In the genomic region with DNA sequence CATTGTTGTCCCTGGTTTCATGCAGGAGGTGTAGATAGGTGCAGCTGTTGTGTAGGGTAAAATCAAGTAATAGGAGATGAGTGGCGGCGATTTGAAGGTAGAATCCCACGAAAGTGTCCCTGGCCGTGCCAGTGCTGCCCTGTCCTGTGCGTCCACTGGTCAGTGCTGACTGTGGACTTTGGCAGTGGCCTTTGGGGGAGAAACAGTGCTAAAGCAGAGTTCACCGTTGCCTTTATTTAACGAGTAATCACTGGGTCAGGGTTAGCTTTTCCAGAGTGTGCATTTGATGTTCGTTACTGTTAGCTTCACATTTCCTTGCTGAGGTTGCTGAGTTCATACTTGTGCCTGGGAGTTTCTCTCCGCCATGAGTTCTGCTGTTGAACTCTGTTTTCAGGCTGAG, we compare ENCODE assay signal across 29 mouse cellular contexts.
DNase-seq lines count a peak whose midpoint lies in the region; ATAC-seq lines count a peak whose summit lies in the region.
"Had no signal": no experiment of that assay in that cellular context is flagged by ENCODE, and none has a peak within 500 bp of the region (broad histone marks: within the 10 kb centered on the region; RNA-seq: fewer than 3 reads in every experiment).

No protein-coding gene starts in this region.

- no peak overlapping the region for H3K4me2 ChIP-seq in liver, embryonic 11.5 days
- no peak overlapping the region for H3K4me2 ChIP-seq in liver, embryonic 16.5 days (ENCODE audit: low read depth, low read length)
- H3K4me2 ChIP-seq: forebrain, embryonic 15.5 days; heart, embryonic 11.5 days; hindbrain, embryonic 12.5 days; lung, embryonic 15.5 days; midbrain, embryonic 11.5 days; neural tube, embryonic 12.5 days had no signal

- no peak overlapping the region for H3K4me3 ChIP-seq in liver, embryonic 11.5 days (ENCODE audit: low read depth, low read length)
- no peak overlapping the region for H3K4me3 ChIP-seq in liver, embryonic 16.5 days (ENCODE audit: low read depth, low read length)
- H3K4me3 ChIP-seq in forebrain, embryonic 10.5 days, result no peak overlapping the region
- H3K4me3 ChIP-seq: forebrain, embryonic 15.5 days; hindbrain, embryonic 12.5 days; layer of hippocampus, adult 2 months; lung, embryonic 15.5 days; myocyte; neural tube, embryonic 12.5 days had no signal

- peak; percentile 42 for DNase-seq in kidney, adult 11 months
- no peak for DNase-seq in kidney, postnatal 4 days
- DNase-seq in kidney, adult 9 months, result peak; percentile 72
- no peak for DNase-seq in liver, embryonic 11.5 days (ENCODE audit: low spot score)
- DNase-seq in cerebellum, adult 18-20 months, result no peak
- DNase-seq in left cerebral cortex, adult 18-20 months (ENCODE audit: low spot score in 2 of 2), result no peak
- no peak for DNase-seq in forebrain, embryonic 10.5 days (ENCODE audit: extremely low spot score, low spot score)
- DNase-seq: adrenal gland, postnatal 10 days; cerebellum, adult 9-10 months; cerebellum, postnatal 36 days; gastrocnemius, postnatal 25 days; heart, adult 18-20 months; heart, postnatal 36 days; left cerebral cortex, postnatal 4 days; right cerebral cortex, postnatal 4 days; thymus, postnatal 4 days had no signal

- H3K4me1 ChIP-seq in liver, embryonic 11.5 days (replicated peaks; ENCODE audit: control insufficient read depth, insufficient read depth, low read length), result peaks cover 14% of the 10 kb centered on the region; the same call in 1 of the 2 replicates
- peaks cover 11% of the 10 kb centered on the region for H3K4me1 ChIP-seq in liver, embryonic 16.5 days (ENCODE audit: control insufficient read depth, low read depth, low read length)
- peaks cover 40% of the 10 kb centered on the region for H3K4me1 ChIP-seq in forebrain, embryonic 10.5 days

- H3K9ac ChIP-seq in liver, embryonic 11.5 days (ENCODE audit: low read depth, low read length), result no peak overlapping the region
- H3K9ac ChIP-seq in liver, embryonic 16.5 days (ENCODE audit: low read depth, low read length), result no peak overlapping the region
- H3K9ac ChIP-seq: forebrain, embryonic 15.5 days; hindbrain, embryonic 12.5 days; lung, embryonic 15.5 days; neural tube, embryonic 12.5 days had no signal

- H3K27ac ChIP-seq in liver, embryonic 11.5 days (ENCODE audit: low read depth, low read length), result peak overlapping the region; percentile 10; the same call in 1 of the 2 replicates
- H3K27ac ChIP-seq in liver, embryonic 16.5 days (ENCODE audit: low read length), result peak overlapping the region; percentile 54
- H3K27ac ChIP-seq in forebrain, embryonic 10.5 days, result no peak overlapping the region
- H3K27ac ChIP-seq: forebrain, embryonic 15.5 days; hindbrain, embryonic 12.5 days; hindbrain, postnatal 0 days; layer of hippocampus, adult 2 months; lung, embryonic 15.5 days; neural tube, embryonic 12.5 days had no signal

- H3K9me3 ChIP-seq in liver, embryonic 11.5 days (ENCODE audit: control insufficient read depth, low read length), result no peaks in the 10 kb centered on the region
- no peaks in the 10 kb centered on the region for H3K9me3 ChIP-seq in liver, embryonic 16.5 days (replicated peaks; ENCODE audit: control insufficient read depth, low read length)
- no peaks in the 10 kb centered on the region for H3K9me3 ChIP-seq in forebrain, embryonic 10.5 days
- H3K9me3 ChIP-seq: forebrain, embryonic 15.5 days; hindbrain, embryonic 12.5 days; lung, embryonic 15.5 days; neural tube, embryonic 12.5 days had no signal

- 74% methylated on average over 9 of the region's 9 CpGs for WGBS in liver, embryonic 11.5 days
- WGBS in liver, embryonic 16.5 days (ENCODE audit: insufficient replicate concordance), result 80% methylated on average over 9 of the region's 9 CpGs
- 90% methylated on average over 9 of the region's 9 CpGs for WGBS in forebrain, embryonic 10.5 days

- no peak for ATAC-seq in liver, embryonic 11.5 days (replicated peaks; ENCODE audit: low FRiP score)
- ATAC-seq in liver, embryonic 16.5 days (ENCODE audit: low read depth), result peak; percentile 74
- ATAC-seq: forebrain, embryonic 15.5 days; hindbrain, postnatal 0 days; intestine, postnatal 0 days; midbrain, embryonic 16.5 days had no signal

- no peaks in the 10 kb centered on the region for H3K27me3 ChIP-seq in liver, embryonic 11.5 days (replicated peaks; ENCODE audit: control insufficient read depth, insufficient read depth, low read length)
- no peaks in the 10 kb centered on the region for H3K27me3 ChIP-seq in liver, embryonic 16.5 days (ENCODE audit: control insufficient read depth, insufficient read depth, low read depth, low read length)
- no peaks in the 10 kb centered on the region for H3K27me3 ChIP-seq in forebrain, embryonic 10.5 days (ENCODE audit: poor library complexity, severe bottlenecking)
- H3K27me3 ChIP-seq: CH12.LX; forebrain, embryonic 15.5 days; hindbrain, embryonic 12.5 days; neural tube, embryonic 12.5 days had no signal

- no peaks in the 10 kb centered on the region for H3K36me3 ChIP-seq in liver, embryonic 11.5 days (ENCODE audit: control insufficient read depth, insufficient read depth, low read length)
- no peaks in the 10 kb centered on the region for H3K36me3 ChIP-seq in liver, embryonic 16.5 days (ENCODE audit: control insufficient read depth, insufficient read depth)
- peaks cover 9% of the 10 kb centered on the region; the same call in 1 of the 2 replicates for H3K36me3 ChIP-seq in forebrain, embryonic 10.5 days (replicated peaks)
- H3K36me3 ChIP-seq: forebrain, embryonic 15.5 days; hindbrain, embryonic 12.5 days; lung, embryonic 15.5 days had no signal

Comparison
In these comparisons a context has a peak if more than half of its experiments do, and no peak if none do; other contexts are left out.
1. DNase-seq: peak in kidney, adult 11 months (single experiment) and kidney, adult 9 months (single experiment); none in kidney, postnatal 4 days (0 of 2), liver, embryonic 11.5 days (single experiment), cerebellum, adult 18-20 months (0 of 2), left cerebral cortex, adult 18-20 months (0 of 2) and forebrain, embryonic 10.5 days (single experiment).